Mouse (Mus musculus) liver, embryonic 16.5 days (tissue): Measurements from ENCODE around the gene Guk1. TPM values are rescaled to one million over a fixed set of nuclear protein-coding genes. Genes with fewer than 3 reads are reported as not detected.

Source experiments
- ATAC-seq: fragments of 200-750 bp; cut with Nextera tagmentation; 2 replicates; pipeline ENCODE4 v1.8.0; 2017; ENCODE audit warnings: low read depth, mild to moderate bottlenecking, moderate number of reproducible peaks, moderate library complexity
- H3K27ac ChIP-seq: fragments of 300-500 bp; sonication (generic); 2 replicates; pipeline ENCODE4 v1.5.1; 2014; ENCODE audit warnings: mild to moderate bottlenecking, low read length
- H3K27me3 ChIP-seq: fragments of 300-500 bp; sonication (generic); 2 replicates; pipeline ENCODE4 v1.6.1; 2014; ENCODE audit warnings: low read depth, low read length, mixed read lengths; ENCODE audit not compliant: control insufficient read depth, insufficient read depth
- H3K36me3 ChIP-seq: fragments of 300-500 bp; sonication (generic); 2 replicates; pipeline ENCODE4 v1.6.1; 2014; ENCODE audit warnings: mild to moderate bottlenecking; ENCODE audit not compliant: control insufficient read depth, insufficient read depth
- H3K4me1 ChIP-seq: fragments of 300-500 bp; sonication (generic); 2 replicates; pipeline ENCODE4 v1.6.1; 2014; ENCODE audit warnings: low read depth, low read length, mixed read lengths; ENCODE audit not compliant: control insufficient read depth
- H3K4me2 ChIP-seq: fragments of 300-500 bp; sonication (generic); 2 replicates; pipeline ENCODE4 v1.6.1; 2014; ENCODE audit warnings: low read depth, low read length, mixed read lengths
- H3K4me3 ChIP-seq: fragments of 300-500 bp; sonication (generic); 2 replicates; pipeline ENCODE4 v1.5.1; 2014; ENCODE audit warnings: low read depth, mild to moderate bottlenecking, low read length
- H3K9ac ChIP-seq: fragments of 300-500 bp; sonication (generic); 2 replicates; pipeline ENCODE4 v1.6.1; 2014; ENCODE audit warnings: low read depth, low read length
- H3K9me3 ChIP-seq: fragments of 300-500 bp; sonication (generic); replicated peaks from 2 replicates; pipeline ENCODE4 v1.6.1; 2016; ENCODE audit warnings: low read length; ENCODE audit not compliant: control insufficient read depth
- WGBS: fragments of 180-500 bp; shearing (Covaris S2); extraction: QIAGEN DNeasy Blood & Tissue Kit; methylation state at CpG from one replicate; pipeline ENCODE4 v1.1.7; 2014; ENCODE audit not compliant: insufficient replicate concordance; 5-methylcytosine and 5-hydroxymethylcytosine counted together
- polyA plus RNA-seq: library from polyadenylated mRNA; unstranded; fragments of >200 nt; fragmentation: Nextera tagmentation; extraction: Ambion mirVana; gene quantifications from 2 replicates; pipeline ENCODE4 v1.2.1, GENCODE M21; 2015

Gene Guk1
- polyA plus RNA-seq, 1 experiment from 2014 or later: 55.0 TPM

GRCm38 (mm10) chr11:59141772-59142370 is 50.1 kb downstream of the Guk1 start:
- Histone ChIP-seq H3K27me3 (peaks cover 9% of the 10 kb centered on the region), H3K27ac (no peak overlapping the region), H3K4me2 (peak overlapping the region; percentile 26), H3K4me1 (no peaks in the 10 kb centered on the region), H3K36me3 (no peaks in the 10 kb centered on the region), H3K4me3 (no peak overlapping the region), H3K9ac (no peak overlapping the region), H3K9me3 (no peaks in the 10 kb centered on the region)
- 0 out of 2 replicates have a peak, but pooled peaks have one; percentile 30 for ATAC-seq
- 6% methylated on average over 14 of the region's 14 CpGs for whole genome bisulfite sequencing

- no peak overlapping the region for H3K4me3 ChIP-seq
- ATAC-seq: peak; percentile 24; the same call in 1 of the 2 replicates
- H3K4me2 ChIP-seq: no peak overlapping the region
- no peaks in the 10 kb centered on the region for H3K36me3 ChIP-seq
- 52% methylated on average over 19 of the region's 19 CpGs for WGBS
- no peak overlapping the region for H3K9ac ChIP-seq
- no peak overlapping the region for H3K27ac ChIP-seq
- no peaks in the 10 kb centered on the region for H3K4me1 ChIP-seq
- H3K27me3 ChIP-seq: peaks cover 40% of the 10 kb centered on the region
- H3K9me3 ChIP-seq: no peaks in the 10 kb centered on the region
Measured at GRCm38 (mm10) chr11:59138537-59139486, 53.2 kb downstream of the Guk1 start.

GRCm38 (mm10) chr11:59136994-59137706 is 54.9 kb downstream of the Guk1 start:
- WGBS: 62% methylated on average over 12 of the region's 12 CpGs
- Histone ChIP-seq H3K27ac (no peak overlapping the region), H3K36me3 (no peaks in the 10 kb centered on the region), H3K4me2 (no peak overlapping the region), H3K9me3 (no peaks in the 10 kb centered on the region), H3K4me1 (no peaks in the 10 kb centered on the region), H3K9ac (no peak overlapping the region), H3K4me3 (no peak overlapping the region), H3K27me3 (peaks cover 46% of the 10 kb centered on the region)
- no peak for ATAC-seq

GRCm38 (mm10) chr11:59135904-59136452 is 56.0 kb downstream of the Guk1 start, which contains the start of gene Obscn:
TSS of gene Obscn (minus strand) at chr11:59136402.
- 17% methylated on average over 44 of the region's 44 CpGs for WGBS
- H3K4me3 ChIP-seq: no peak within 1 kb of the TSS
- no peaks in the 10 kb centered on the region for H3K36me3 ChIP-seq
- H3K9me3 ChIP-seq: no peaks in the 10 kb centered on the region
- no peak within 1 kb of the TSS for H3K4me2 ChIP-seq
- no peak for ATAC-seq
- no peaks in the 10 kb centered on the region for H3K4me1 ChIP-seq
- H3K27ac ChIP-seq: no peak within 1 kb of the TSS
- H3K9ac ChIP-seq: no peak within 1 kb of the TSS
- H3K27me3 ChIP-seq: peaks cover 46% of the 10 kb centered on the region

- H3K36me3 ChIP-seq: no peaks in the 10 kb centered on the region
- no peaks in the 10 kb centered on the region for H3K4me1 ChIP-seq
- H3K4me2 ChIP-seq: no peak overlapping the region
- H3K9ac ChIP-seq: no peak overlapping the region
- no peaks in the 10 kb centered on the region for H3K9me3 ChIP-seq
- no peak overlapping the region for H3K4me3 ChIP-seq
- ATAC-seq: no peak
- WGBS: 9% methylated on average over 55 of the region's 55 CpGs
- H3K27me3 ChIP-seq: peaks cover 46% of the 10 kb centered on the region
- no peak overlapping the region for H3K27ac ChIP-seq
Measured at GRCm38 (mm10) chr11:59135051-59135820, 56.8 kb downstream of the Guk1 start.

- WGBS: 4% methylated on average over 34 of the region's 35 CpGs
- ATAC-seq: no peak
- no peaks in the 10 kb centered on the region for H3K36me3 ChIP-seq
- H3K27ac ChIP-seq: no peak overlapping the region
- H3K27me3 ChIP-seq: peaks cover 46% of the 10 kb centered on the region
- H3K9me3 ChIP-seq: no peaks in the 10 kb centered on the region
- H3K4me1 ChIP-seq: no peaks in the 10 kb centered on the region
- no peak overlapping the region for H3K4me3 ChIP-seq
- H3K4me2 ChIP-seq: no peak overlapping the region
- H3K9ac ChIP-seq: no peak overlapping the region
Measured at GRCm38 (mm10) chr11:59134373-59134997, 57.5 kb downstream of the Guk1 start.
